Mouse (Mus musculus): ENCODE results near the gene Pde4c. TPM values are rescaled to one million over a fixed set of nuclear protein-coding genes. Genes with fewer than 3 reads are reported as not detected.

The Pde4c gene
- polyA plus RNA-seq, 1 experiment from 2014 or later = 0.45 TPM

DNA sequence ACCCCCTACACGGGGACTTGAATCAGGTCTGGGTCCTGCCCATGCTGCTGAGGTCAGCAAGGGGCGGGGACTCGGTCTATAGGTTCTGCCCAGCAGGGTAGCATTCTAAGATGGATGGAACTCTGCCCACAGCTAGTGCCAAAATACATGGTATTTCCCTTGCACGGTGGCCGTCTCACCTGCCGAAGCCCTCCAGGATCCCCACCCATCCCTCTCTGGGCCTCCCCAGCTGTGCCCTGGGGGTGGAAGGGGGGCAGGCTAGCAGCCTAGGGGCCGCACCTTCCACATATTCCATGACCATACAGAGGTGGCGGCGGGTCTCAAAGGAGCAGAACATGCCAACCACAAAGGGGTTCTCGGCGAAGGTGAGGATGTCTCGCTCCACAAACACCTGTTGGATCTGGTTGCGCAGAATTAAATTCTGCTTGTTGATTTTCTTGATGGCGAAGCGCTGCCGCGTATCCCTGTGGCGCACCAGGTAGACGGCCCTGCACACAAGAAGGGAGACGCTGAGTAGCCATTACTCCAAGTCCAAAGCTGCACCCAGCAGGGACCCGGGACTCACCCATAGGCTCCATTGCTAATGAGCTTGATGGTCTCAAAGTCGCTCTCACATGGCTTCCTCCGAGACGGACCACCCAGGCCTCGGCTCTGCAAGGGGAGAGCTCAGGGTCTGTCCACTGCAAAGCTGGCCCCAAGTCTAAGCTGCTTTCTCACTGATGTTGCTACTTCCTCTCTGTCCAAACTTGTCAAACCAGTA lies 63.0 kb downstream of the Pde4c start:
- Histone ChIP-seq H3K4me1 (peaks cover 44% of the 10 kb centered on the region), H3K27me3 (ENCODE audit: insufficient read depth, poor library complexity, severe bottlenecking) (peaks cover 20% of the 10 kb centered on the region; the same call in 1 of the 2 replicates), H3K27ac (no peak overlapping the region), H3K36me3 (peaks cover 51% of the 10 kb centered on the region), H3K4me3 (no peak overlapping the region), H3K9me3 (no peaks in the 10 kb centered on the region)
- no peak for DNase-seq (ENCODE audit: low spot score)
- 88% methylated on average over 25 of the region's 25 CpGs for WGBS

DNA sequence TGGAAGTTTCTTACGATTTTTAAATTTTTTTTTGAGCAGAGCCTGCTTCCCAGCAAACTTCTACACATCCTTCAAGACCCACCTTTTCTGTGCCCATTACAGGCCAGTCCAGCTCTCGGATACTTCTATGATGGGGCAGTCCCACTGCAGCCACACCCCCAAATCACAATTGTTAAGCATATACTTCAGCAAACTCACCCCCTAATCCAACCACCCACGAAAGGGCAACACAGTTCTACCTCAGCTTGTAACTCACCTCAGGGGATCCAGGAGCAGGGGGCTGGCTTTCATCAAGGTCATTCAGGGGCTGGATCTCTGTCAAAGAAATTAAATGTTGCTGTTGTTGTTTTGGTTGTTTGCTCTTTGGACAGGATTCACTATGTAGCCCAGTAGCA lies 63.5 kb downstream of the Pde4c start:
- Histone ChIP-seq H3K4me1 (peaks cover 50% of the 10 kb centered on the region), H3K27ac (no peak overlapping the region), H3K4me3 (peak overlapping the region; percentile 48; the same call in 1 of the 2 replicates), H3K36me3 (peaks cover 45% of the 10 kb centered on the region), H3K27me3 (ENCODE audit: insufficient read depth, poor library complexity, severe bottlenecking) (peaks cover 20% of the 10 kb centered on the region; the same call in 1 of the 2 replicates), H3K9me3 (no peaks in the 10 kb centered on the region)
- WGBS = 83% methylated on average over 3 of the region's 3 CpGs
- DNase-seq (ENCODE audit: low spot score) = no peak

DNA sequence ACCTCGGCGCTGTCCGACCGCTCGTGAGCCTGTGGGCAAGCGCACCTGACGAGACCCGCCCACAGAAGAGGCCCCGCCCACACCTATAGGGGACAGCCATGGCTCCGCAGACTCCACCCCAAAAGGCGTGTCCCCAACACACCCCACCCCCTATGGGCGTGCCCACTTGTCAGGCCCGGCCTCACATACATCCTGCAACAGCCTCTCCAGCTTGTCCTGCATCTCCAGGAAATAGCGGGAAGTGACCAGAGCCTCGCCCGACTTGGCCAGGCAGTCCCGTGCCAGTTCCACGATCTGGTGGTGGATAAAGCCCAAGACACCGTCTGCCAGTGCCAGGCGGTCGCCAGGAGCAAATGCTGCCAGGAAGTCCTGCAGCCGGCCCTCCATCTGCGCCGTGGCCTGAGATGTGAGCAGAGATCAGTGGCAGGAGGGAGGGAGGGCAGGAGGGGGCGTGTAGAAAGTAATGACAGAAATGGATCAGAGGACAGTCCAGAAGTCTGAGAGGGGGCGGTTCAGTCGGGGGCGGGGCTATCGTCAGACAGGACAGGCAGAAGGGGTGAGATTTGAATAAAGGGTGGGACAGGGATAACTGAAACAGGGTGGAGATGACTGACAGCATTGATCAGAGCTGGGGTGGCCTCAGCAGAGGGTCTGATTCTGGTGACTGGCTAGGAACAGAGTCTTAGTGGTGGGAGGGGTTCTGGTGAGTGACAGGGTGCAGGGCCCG lies 64.6 kb downstream of the Pde4c start:
- Histone ChIP-seq H3K4me1 (peaks cover 59% of the 10 kb centered on the region), H3K36me3 (peaks cover 38% of the 10 kb centered on the region), H3K9me3 (no peaks in the 10 kb centered on the region), H3K27me3 (ENCODE audit: insufficient read depth, poor library complexity, severe bottlenecking) (peaks cover 25% of the 10 kb centered on the region; the same call in 1 of the 2 replicates), H3K4me3 (peak overlapping the region; percentile 48), H3K27ac (peak overlapping the region; percentile 13)
- WGBS = 8% methylated on average over 30 of the region's 30 CpGs
- DNase-seq (ENCODE audit: low spot score) = peak; percentile 97

DNA sequence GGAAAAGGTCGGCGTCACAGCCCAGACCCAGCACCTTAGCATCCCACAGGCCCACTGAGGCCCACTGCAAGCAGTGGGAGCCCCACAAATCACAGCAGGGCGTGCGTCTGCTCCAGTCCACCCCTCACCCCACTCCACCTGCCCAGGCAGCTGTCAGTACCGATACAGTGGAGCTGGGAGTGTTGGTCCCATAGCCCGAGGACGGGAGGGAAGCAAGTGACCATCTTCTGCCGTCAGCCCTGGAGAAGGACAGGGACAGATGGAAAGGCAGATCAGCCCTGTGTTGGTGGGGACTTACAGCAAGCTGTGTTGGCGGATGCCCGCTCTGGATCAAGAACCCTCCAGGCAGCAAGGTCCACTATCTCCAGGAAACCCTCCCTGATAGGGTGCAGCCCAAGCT lies 65.5 kb downstream of the Pde4c start:
- 71% methylated on average over 10 of the region's 10 CpGs for WGBS
- H3K4me3 ChIP-seq = peak overlapping the region; percentile 48

DNA sequence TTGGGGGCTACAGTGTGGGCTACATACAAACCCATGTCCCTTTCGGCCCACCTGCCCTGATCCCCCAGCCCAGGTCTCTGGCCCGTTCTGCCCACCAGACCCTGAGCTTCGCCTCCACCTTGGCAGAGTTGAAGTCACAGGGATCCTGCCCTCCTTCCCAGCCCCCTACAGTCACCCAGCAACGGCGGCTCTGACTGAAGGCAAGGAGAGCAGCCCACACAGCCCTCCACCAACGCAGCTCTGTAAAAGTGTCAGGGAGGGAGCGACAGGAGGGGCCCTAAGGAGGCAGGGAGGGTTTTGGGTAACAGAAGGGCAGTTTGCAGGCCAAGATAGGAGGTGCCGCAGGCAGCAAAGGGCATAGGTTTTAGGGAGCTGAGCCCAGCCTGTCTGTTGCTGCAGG lies 67.3 kb downstream of the Pde4c start:
- Histone ChIP-seq H3K27ac (peak overlapping the region; percentile 92), H3K4me3 (peak overlapping the region; percentile 77), H3K4me1 (peaks cover 60% of the 10 kb centered on the region), H3K36me3 (peaks cover 11% of the 10 kb centered on the region), H3K27me3 (ENCODE audit: insufficient read depth, poor library complexity, severe bottlenecking) (peaks cover 50% of the 10 kb centered on the region), H3K9me3 (no peaks in the 10 kb centered on the region)
- DNase-seq (ENCODE audit: low spot score) = no peak
- 68% methylated on average over 8 of the region's 8 CpGs for WGBS

More for the DNA sequence above, 65.5 kb downstream of the Pde4c start:
- Histone ChIP-seq H3K9me3 (no peaks in the 10 kb centered on the region), H3K36me3 (peaks cover 28% of the 10 kb centered on the region), H3K27me3 (ENCODE audit: insufficient read depth, poor library complexity, severe bottlenecking) (peaks cover 34% of the 10 kb centered on the region), H3K4me1 (peaks cover 61% of the 10 kb centered on the region), H3K27ac (peak overlapping the region; percentile 50; the same call in 1 of the 2 replicates)
- DNase-seq (ENCODE audit: low spot score) = no peak

DNA sequence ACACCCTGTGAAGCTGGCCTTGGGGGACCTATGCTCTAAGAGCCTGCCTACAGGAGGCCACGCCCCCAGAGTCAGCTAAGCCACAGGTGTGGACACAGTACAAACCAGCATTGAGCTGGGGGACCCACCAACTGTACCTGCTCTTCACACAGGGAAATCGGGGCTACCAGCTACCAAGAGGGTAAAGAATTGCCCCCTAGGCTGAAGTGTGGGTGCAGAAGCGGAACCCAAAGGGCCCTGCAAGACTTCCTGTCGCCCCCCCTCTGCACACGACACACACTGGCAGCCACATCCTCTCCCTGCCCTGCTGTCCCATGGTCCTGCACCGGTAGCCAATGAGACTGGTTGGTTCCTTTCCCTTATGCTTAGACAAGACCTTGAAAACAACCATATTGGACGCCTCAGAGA lies 67.8 kb downstream of the Pde4c start:
- DNase-seq (ENCODE audit: low spot score) = no peak
- Histone ChIP-seq H3K27ac (peak overlapping the region; percentile 92), H3K27me3 (ENCODE audit: insufficient read depth, poor library complexity, severe bottlenecking) (peaks cover 55% of the 10 kb centered on the region), H3K36me3 (peaks cover 7% of the 10 kb centered on the region), H3K4me3 (peak overlapping the region; percentile 77), H3K9me3 (no peaks in the 10 kb centered on the region), H3K4me1 (peaks cover 55% of the 10 kb centered on the region)
- 78% methylated on average over 7 of the region's 7 CpGs for WGBS

DNA sequence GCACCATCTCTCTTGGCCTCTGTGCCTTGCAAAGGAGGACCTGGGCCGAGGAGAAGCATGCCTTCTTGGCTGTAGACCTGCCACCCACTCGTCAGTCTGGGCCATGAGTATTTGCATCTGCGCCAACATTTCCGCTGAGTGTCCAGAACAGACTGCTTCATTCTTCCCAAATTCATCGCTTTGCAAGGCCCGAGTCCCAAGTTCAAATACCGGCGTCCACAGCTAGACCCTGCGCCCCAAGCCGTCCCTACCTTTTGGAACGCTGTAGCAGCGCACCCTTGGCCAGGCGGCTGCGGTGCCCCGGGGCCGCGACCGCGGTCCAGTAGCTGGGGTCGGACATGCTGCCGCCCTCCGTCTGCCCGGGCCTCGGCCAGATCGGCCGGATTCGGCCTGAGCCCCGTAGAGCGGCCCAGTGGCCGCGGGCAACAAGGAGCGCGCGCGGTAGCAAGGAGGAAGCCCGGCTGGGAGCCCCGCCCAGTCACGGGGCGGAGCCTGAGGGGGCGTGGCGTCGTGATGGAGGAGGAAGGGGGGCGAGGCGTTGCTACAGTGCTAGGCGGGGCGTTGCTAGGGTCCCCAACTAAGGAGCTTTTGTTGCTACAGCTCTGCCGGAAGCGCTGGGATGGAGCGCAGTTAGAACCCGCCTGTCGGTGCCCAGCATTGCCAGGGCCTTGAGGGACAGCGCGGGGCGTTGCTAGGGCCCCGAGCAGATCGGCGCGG lies 68.6 kb downstream of the Pde4c start:
- peak overlapping the region; percentile 77 for H3K4me3 ChIP-seq
- H3K36me3 ChIP-seq = 0 out of 2 replicates have a peak, but pooled peaks cover 2% of the 10 kb centered on the region
- WGBS = 5% methylated on average over 58 of the region's 58 CpGs
- peak; percentile 98 for DNase-seq (ENCODE audit: low spot score)
- H3K4me1 ChIP-seq = peaks cover 63% of the 10 kb centered on the region
- H3K27me3 ChIP-seq (ENCODE audit: insufficient read depth, poor library complexity, severe bottlenecking) = peaks cover 61% of the 10 kb centered on the region
- H3K9me3 ChIP-seq = no peaks in the 10 kb centered on the region
- peak overlapping the region; percentile 92 for H3K27ac ChIP-seq

DNA sequence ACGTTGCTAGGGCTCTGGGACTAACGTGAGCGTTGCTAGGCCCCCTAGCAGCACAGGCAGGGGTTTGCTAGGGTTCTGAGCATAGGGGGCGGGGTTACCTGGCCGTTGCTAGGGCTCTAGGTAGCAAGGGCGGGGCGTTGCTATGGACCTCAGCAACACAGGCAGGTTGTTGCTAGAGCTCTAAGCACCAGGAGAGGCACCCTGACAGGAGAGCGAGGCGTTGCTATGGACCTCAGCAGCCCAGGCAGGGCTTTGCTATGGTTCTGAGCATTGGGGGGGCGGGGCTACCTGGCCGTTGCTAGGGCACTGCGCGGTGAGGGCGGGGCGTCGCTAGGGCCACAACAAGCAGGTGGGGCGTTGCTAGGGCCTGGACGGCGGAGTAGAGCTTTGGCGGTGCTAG lies 69.2 kb downstream of the Pde4c start:
- Histone ChIP-seq H3K27ac (peak overlapping the region; percentile 92), H3K9me3 (no peaks in the 10 kb centered on the region), H3K27me3 (ENCODE audit: insufficient read depth, poor library complexity, severe bottlenecking) (peaks cover 63% of the 10 kb centered on the region), H3K4me1 (peaks cover 63% of the 10 kb centered on the region), H3K36me3 (0 out of 2 replicates have a peak, but pooled peaks cover 2% of the 10 kb centered on the region), H3K4me3 (peak overlapping the region; percentile 77)
- WGBS = under 1% methylated on average over 20 of the region's 20 CpGs
- peak; percentile 89 for DNase-seq (ENCODE audit: low spot score)

DNA sequence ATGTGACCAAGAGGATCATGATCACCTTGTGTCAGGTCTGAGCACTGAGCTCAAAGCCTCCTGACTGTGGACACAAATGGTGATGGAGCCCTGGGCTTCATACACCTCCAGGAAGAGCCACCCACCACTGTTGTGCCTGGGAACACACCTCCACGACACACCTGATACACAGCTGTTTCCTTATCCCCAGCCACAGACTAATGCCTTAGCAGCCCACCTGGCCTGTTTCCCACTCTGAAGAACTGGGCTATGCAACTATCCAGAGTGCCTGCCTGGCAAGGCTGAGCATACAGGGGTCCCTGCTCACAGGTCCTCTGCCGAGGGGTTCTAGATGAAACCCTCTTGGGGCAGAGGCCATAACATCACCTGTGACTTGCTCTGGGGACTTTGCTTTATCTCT lies 70.7 kb downstream of the Pde4c start:
- no peaks in the 10 kb centered on the region for H3K36me3 ChIP-seq
- H3K9me3 ChIP-seq = no peaks in the 10 kb centered on the region
- peaks cover 75% of the 10 kb centered on the region for H3K27me3 ChIP-seq (ENCODE audit: insufficient read depth, poor library complexity, severe bottlenecking)
- peaks cover 54% of the 10 kb centered on the region for H3K4me1 ChIP-seq
- DNase-seq (ENCODE audit: low spot score) = no peak
- no peak overlapping the region for H3K4me3 ChIP-seq
- 88% methylated on average over 2 of the region's 2 CpGs for WGBS
- H3K27ac ChIP-seq = no peak overlapping the region

DNA sequence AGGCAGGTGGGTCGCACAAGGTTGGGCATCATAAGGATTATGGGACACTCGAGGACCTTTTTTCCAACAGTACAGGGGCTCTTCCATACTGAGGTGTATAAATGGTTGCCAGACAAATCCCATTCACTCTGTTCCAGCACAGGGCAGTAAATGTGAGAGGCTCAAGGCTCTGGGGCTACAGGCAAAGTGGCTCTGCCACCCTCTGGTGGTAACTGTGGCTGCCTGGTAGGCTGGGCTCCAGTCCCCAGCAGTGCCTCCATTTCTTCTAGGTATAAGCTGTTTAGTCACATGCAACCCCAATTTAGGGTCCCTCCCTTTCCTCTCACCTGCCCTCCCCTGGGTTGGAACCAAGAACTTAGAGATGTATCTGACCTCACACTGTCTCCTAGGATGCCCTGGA lies 71.8 kb downstream of the Pde4c start:
- H3K9me3 ChIP-seq = no peaks in the 10 kb centered on the region
- H3K4me3 ChIP-seq = no peak overlapping the region
- 79% methylated on average over 2 of the region's 2 CpGs for WGBS
- peaks cover 47% of the 10 kb centered on the region for H3K4me1 ChIP-seq
- H3K36me3 ChIP-seq = no peaks in the 10 kb centered on the region
- H3K27ac ChIP-seq = no peak overlapping the region
- peaks cover 78% of the 10 kb centered on the region for H3K27me3 ChIP-seq (ENCODE audit: insufficient read depth, poor library complexity, severe bottlenecking)
- DNase-seq (ENCODE audit: low spot score) = no peak

DNA sequence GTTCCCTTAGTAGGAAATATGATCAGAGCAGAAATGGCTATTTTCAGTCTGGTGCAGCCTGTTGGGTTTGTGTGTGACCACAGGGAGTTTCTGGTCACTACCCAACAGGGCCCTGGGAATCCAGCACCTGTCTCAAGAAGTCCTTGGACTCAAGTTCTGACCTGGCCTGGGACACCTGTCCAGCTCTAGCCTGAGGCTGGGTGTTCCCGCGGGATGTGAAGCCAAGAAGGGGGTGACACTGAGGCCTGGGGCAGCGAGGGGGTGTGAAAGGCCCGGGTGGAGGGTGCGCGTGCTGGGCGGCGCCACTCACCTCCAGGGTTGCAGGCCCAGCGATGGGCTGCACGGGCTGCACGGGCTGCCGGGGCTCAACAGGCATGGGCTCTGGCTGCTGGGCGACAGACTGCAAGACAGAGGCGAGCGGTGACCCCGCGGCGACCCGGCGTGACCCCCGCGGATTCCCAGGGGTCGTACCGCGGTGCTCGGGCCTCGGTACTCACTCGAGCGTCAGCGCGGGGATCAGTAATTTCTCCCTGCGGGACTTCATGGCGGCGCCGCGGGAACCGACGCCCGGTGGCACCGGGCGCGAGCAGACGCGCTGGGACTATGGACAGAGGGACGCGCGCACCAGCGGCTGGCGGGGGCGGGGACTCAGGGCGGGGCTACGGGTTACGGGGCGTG lies 73.0 kb downstream of the Pde4c start:
- no peak for DNase-seq (ENCODE audit: low spot score)
- WGBS = 1% methylated on average over 54 of the region's 54 CpGs
- H3K9me3 ChIP-seq = no peaks in the 10 kb centered on the region
- peaks cover 81% of the 10 kb centered on the region for H3K27me3 ChIP-seq (ENCODE audit: insufficient read depth, poor library complexity, severe bottlenecking)
- peaks cover 36% of the 10 kb centered on the region for H3K4me1 ChIP-seq
- peak overlapping the region; percentile 68 for H3K4me3 ChIP-seq
- no peaks in the 10 kb centered on the region for H3K36me3 ChIP-seq
- H3K27ac ChIP-seq = peak overlapping the region; percentile 86
